18 mouse cellular contexts compared by ENCODE assay signal in genomic region chr5:120914204-120914603, GRCm38 (mm10). TPM values are rescaled to one million over a fixed set of nuclear protein-coding genes. Genes with fewer than 3 reads are reported as not detected.
"Had no signal": no experiment of that assay in that cellular context is flagged by ENCODE, and none has a peak within 500 bp of the region (broad histone marks: within the 10 kb centered on the region; RNA-seq: fewer than 3 reads in every experiment).

Gene Oas1d, plus strand, starts transcription at chr5:120914536.

RNA-seq across cellular contexts. Expression of gene Oas1d, which starts in this region (rescaled TPM):
- total RNA-seq: layer of hippocampus, adult 18-20 months; layer of hippocampus, postnatal 14 days; left cerebral cortex, adult 8-10 months; left cerebral cortex, postnatal 14 days; left cerebral cortex, postnatal 4 days had no signal
- polyA plus RNA-seq: kidney, adult 2 months; kidney, embryonic 14.5 days; limb, embryonic 12.5 days; limb, embryonic 15.5 days; liver, embryonic 11.5 days; liver, embryonic 14.5 days; lung, embryonic 15.5 days; midbrain, embryonic 10.5 days; midbrain, embryonic 13.5 days; neural tube, embryonic 11.5 days; neural tube, embryonic 14.5 days; spleen, adult 2 months; stomach, embryonic 14.5 days had no signal
